Mouse (Mus musculus) embryonic facial prominence, embryonic 11.5 days (tissue): ENCODE measurements around the gene Adgra3. TPM values are rescaled to one million over a fixed set of nuclear protein-coding genes. Genes with fewer than 3 reads are reported as not detected.

ENCODE experiments used
- ATAC-seq: fragments of 200-750 bp; cut with Nextera tagmentation; replicated peaks from 2 replicates; pipeline ENCODE4 v1.8.0; 2017; ENCODE audit warnings: low read depth; ENCODE audit not compliant: insufficient number of reproducible peaks, low FRiP score, low TSS enrichment
- DNase-seq: peaks from one replicate; pipeline ENCODE4 v3.0.0-alpha.2; 2015; ENCODE audit warnings: low spot score
- H3K27ac ChIP-seq: fragments of 300-500 bp; sonication (generic); replicated peaks from 2 replicates; pipeline ENCODE4 v1.5.1; 2014; ENCODE audit warnings: mild to moderate bottlenecking, low read depth, low read length, control low read depth
- H3K27me3 ChIP-seq: fragments of 300-500 bp; sonication (generic); 2 replicates; pipeline ENCODE4 v1.6.1; 2014; ENCODE audit warnings: mild to moderate bottlenecking, low read length, moderate library complexity, mixed read lengths; ENCODE audit not compliant: control insufficient read depth, insufficient read depth
- H3K36me3 ChIP-seq: fragments of 300-500 bp; sonication (generic); replicated peaks from 2 replicates; pipeline ENCODE4 v1.6.1; 2014; ENCODE audit warnings: low read depth, mild to moderate bottlenecking, low read length, moderate library complexity, mixed read lengths; ENCODE audit not compliant: control insufficient read depth, insufficient read depth
- H3K4me1 ChIP-seq: fragments of 300-500 bp; sonication (generic); 2 replicates; pipeline ENCODE4 v1.6.1; 2014; ENCODE audit warnings: low read length, mixed read lengths; ENCODE audit not compliant: control insufficient read depth, insufficient read depth
- H3K4me2 ChIP-seq: fragments of 300-500 bp; sonication (generic); 2 replicates; pipeline ENCODE4 v1.6.1; 2014; ENCODE audit warnings: low read depth, mild to moderate bottlenecking, control low read depth, low read length, moderate library complexity
- H3K4me3 ChIP-seq: fragments of 300-500 bp; sonication (generic); 2 replicates; pipeline ENCODE4 v1.5.1; 2014; ENCODE audit warnings: low read depth, low read length, control low read depth
- H3K9ac ChIP-seq: fragments of 300-500 bp; sonication (generic); replicated peaks from 2 replicates; pipeline ENCODE4 v1.6.1; 2014; ENCODE audit warnings: mild to moderate bottlenecking, control low read depth, low read length
- H3K9me3 ChIP-seq: fragments of 300-500 bp; sonication (generic); replicated peaks from 2 replicates; pipeline ENCODE4 v1.6.1; 2016; ENCODE audit warnings: mild to moderate bottlenecking, low read length, inconsistent platforms, mixed read lengths; ENCODE audit not compliant: control insufficient read depth
- WGBS: fragments of 180-500 bp; shearing (Covaris S2); extraction: QIAGEN DNeasy Blood & Tissue Kit; methylation state at CpG from one replicate; pipeline ENCODE4 v1.1.7; 2014; 5-methylcytosine and 5-hydroxymethylcytosine counted together
- polyA plus RNA-seq: library from polyadenylated mRNA; unstranded; fragments of >200 nt; fragmentation: Nextera tagmentation; extraction: Ambion mirVana; gene quantifications from 2 replicates; pipeline ENCODE4 v1.2.1, GENCODE M21; 2014

The Adgra3 gene
- polyA plus RNA-seq, 1 experiment from 2014 or later = 47.4 TPM

DNA sequence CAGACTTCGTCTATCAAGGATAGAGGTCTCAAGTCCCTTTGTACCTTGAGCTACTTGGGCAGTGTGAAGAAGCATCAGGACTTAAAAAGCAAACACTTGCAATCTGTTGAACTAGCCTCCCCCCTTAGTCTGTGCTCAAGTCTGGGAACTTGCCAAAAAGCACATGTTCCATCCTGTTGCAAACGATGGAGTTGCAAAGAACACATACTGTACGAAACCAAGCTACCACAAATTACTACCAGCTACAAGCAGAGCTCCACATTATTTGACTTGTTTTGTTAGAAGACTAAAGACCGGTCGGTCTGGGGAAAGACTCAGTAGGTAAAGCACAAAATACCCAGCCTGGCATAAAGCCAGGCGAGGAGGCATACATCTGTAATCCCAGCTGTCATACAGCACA lies 19.3 kb downstream of the Adgra3 start:
- Histone ChIP-seq H3K36me3 (no peaks in the 10 kb centered on the region), H3K9ac (no peak overlapping the region), H3K4me1 (no peaks in the 10 kb centered on the region), H3K4me2 (no peak overlapping the region), H3K27ac (no peak overlapping the region), H3K27me3 (no peaks in the 10 kb centered on the region), H3K4me3 (no peak overlapping the region), H3K9me3 (no peaks in the 10 kb centered on the region)
- DNase-seq = no peak
- no peak for ATAC-seq
- 85% methylated on average over 6 of the region's 6 CpGs for WGBS

DNA sequence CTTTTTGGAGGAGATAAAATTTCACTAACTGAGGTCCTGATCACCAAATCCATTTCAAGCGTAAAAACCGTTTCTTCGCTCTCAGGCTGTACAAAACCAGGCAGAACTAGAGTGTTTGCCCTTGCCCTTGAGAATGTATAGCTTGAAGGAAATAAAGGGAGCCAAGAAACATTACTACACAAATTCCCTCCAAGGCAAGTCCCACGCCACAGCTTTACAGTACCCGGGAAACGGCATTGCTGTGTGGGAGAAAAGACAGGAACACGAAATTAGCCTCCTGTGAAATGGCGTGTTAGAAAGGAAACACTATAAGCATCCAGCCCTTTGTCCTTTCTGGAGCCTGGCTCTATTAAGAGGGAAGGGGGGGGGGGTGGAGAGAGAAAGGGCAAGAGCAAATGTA lies 21.1 kb downstream of the Adgra3 start:
- Histone ChIP-seq H3K9me3 (no peaks in the 10 kb centered on the region), H3K27me3 (no peaks in the 10 kb centered on the region), H3K4me2 (no peak overlapping the region), H3K36me3 (no peaks in the 10 kb centered on the region), H3K4me3 (no peak overlapping the region), H3K27ac (no peak overlapping the region), H3K9ac (no peak overlapping the region), H3K4me1 (no peaks in the 10 kb centered on the region)
- 77% methylated on average over 8 of the region's 8 CpGs for WGBS
- no peak for ATAC-seq
- no peak for DNase-seq

DNA sequence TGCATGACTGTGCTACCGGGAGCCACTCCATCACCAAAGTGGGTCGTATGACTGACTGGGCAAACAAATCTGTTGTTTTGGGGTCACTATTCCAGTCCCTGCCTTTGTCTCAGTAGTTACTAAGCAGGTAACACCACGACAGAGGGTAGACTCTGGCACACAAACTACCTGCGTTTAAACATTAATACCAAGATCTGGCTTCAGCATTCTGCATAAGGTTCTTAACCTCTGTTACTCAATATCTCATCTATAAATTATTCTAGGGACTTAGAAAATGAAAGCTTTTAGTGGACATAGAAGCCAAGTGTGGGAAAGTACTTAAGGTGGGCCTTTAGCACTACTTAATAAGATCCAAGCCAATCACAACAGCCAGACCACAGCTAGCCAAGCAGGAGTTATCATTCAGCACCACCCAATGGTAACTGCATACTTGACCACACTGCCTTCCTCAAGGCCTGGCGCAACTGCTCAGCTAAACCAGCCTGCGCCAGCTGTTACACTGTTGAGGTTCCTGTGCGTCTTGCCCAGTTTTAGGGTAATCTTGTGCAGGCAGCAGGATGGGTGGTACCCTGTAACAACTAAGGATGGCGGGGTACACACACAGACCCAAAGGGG lies 23.8 kb downstream of the Adgra3 start:
- Histone ChIP-seq H3K36me3 (no peaks in the 10 kb centered on the region), H3K4me3 (no peak overlapping the region), H3K9me3 (no peaks in the 10 kb centered on the region), H3K4me1 (no peaks in the 10 kb centered on the region), H3K9ac (no peak overlapping the region), H3K27me3 (no peaks in the 10 kb centered on the region), H3K4me2 (no peak overlapping the region), H3K27ac (no peak overlapping the region)
- DNase-seq (no peak), ATAC-seq (no peak)
- WGBS = 85% methylated on average over 8 of the region's 8 CpGs

- H3K9me3 ChIP-seq = no peaks in the 10 kb centered on the region
- DNase-seq = no peak
- no peak overlapping the region for H3K9ac ChIP-seq
- H3K27me3 ChIP-seq = no peaks in the 10 kb centered on the region
- ATAC-seq = no peak
- no peaks in the 10 kb centered on the region for H3K36me3 ChIP-seq
- no peak overlapping the region for H3K27ac ChIP-seq
- H3K4me2 ChIP-seq = no peak overlapping the region
- 78% methylated on average over 6 of the region's 6 CpGs for WGBS
- H3K4me3 ChIP-seq = no peak overlapping the region
- no peaks in the 10 kb centered on the region for H3K4me1 ChIP-seq
Measured at GRCm38 (mm10) chr5:50034231-50034630, 24.6 kb downstream of the Adgra3 start.

DNA sequence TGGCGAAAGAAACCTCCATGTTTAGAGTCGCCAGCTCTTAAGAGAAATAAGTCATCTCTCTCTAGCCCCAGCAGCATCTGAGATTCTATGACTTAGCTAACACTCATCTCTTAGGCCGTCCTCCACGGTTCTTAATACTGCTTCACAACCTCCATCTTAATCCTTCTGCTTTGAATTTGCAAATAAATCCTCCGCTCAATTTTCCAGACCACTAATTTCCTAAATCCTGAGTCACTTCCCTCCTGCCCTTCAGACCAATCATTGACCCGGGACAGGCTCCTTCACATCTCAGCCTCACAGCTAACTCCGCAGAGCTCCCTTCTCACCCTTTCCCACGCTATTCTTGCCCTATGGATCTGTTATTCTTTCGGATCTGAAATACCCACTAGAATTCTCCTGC lies 25.1 kb downstream of the Adgra3 start:
- Histone ChIP-seq H3K27ac (no peak overlapping the region), H3K4me1 (no peaks in the 10 kb centered on the region), H3K4me3 (no peak overlapping the region), H3K4me2 (no peak overlapping the region), H3K9ac (no peak overlapping the region), H3K9me3 (no peaks in the 10 kb centered on the region), H3K36me3 (no peaks in the 10 kb centered on the region), H3K27me3 (no peaks in the 10 kb centered on the region)
- no peak for ATAC-seq
- WGBS = 62% methylated on average over 9 of the region's 9 CpGs
- no peak for DNase-seq

DNA sequence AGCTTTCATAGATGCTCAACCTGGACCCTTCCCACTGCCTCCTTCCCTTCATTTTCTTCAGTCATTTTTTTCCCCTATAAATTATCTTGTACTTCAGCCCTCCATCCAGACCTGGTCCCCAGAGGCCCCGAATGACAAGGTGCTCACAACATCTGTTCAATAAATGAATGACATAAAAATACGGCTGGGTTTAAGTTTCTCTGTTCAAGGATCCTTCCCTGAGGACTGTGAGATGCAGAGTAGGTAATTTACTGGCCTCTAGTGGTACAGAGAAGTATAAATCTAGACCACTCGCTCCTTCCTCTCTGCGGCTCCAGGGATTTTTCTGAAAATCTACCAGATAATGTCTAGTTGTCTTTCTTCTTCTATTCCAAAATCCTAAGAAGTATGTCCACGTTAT lies 26.5 kb downstream of the Adgra3 start:
- WGBS = 69% methylated on average over 5 of the region's 5 CpGs
- H3K4me1 ChIP-seq = no peaks in the 10 kb centered on the region

GRCm38 (mm10) chr5:50031763-50032272 lies 27.0 kb downstream of the Adgra3 start:
- 95% methylated on average over 2 of the region's 2 CpGs for WGBS
- Histone ChIP-seq H3K36me3 (no peaks in the 10 kb centered on the region), H3K27me3 (no peaks in the 10 kb centered on the region), H3K9me3 (no peaks in the 10 kb centered on the region), H3K4me3 (no peak overlapping the region), H3K27ac (no peak overlapping the region), H3K9ac (no peak overlapping the region), H3K4me2 (no peak overlapping the region), H3K4me1 (no peaks in the 10 kb centered on the region)
- no peak for DNase-seq
- no peak for ATAC-seq

More for the DNA sequence above, 26.5 kb downstream of the Adgra3 start:
- Histone ChIP-seq H3K27me3 (no peaks in the 10 kb centered on the region), H3K4me3 (no peak overlapping the region), H3K27ac (no peak overlapping the region), H3K9ac (no peak overlapping the region), H3K36me3 (no peaks in the 10 kb centered on the region), H3K9me3 (no peaks in the 10 kb centered on the region), H3K4me2 (no peak overlapping the region)
- ATAC-seq = no peak
- DNase-seq = peak; percentile 31

DNA sequence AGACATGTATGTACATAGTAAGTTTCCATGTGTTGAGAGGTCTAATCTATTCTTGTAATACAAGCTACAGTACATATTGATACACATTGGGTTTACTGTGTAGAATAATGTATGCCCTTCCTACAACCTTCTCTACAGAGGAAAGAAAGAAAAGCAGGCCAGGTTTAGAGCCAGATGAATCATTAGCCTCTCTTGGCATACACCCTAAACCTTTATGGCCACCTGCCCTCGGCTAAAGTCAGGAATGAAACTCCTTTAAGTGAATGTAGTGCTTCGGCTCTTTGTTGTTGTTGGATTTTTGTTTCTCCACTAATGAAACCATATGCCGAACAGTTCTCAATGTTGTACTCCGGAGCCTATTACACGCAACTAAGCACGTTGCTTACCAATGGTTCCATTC lies 27.5 kb downstream of the Adgra3 start:
- Histone ChIP-seq H3K9ac (no peak overlapping the region), H3K4me1 (no peaks in the 10 kb centered on the region), H3K36me3 (no peaks in the 10 kb centered on the region), H3K4me2 (no peak overlapping the region), H3K27me3 (no peaks in the 10 kb centered on the region), H3K4me3 (no peak overlapping the region), H3K27ac (no peak overlapping the region), H3K9me3 (no peaks in the 10 kb centered on the region)
- WGBS = 91% methylated on average over 6 of the region's 6 CpGs
- ATAC-seq (no peak), DNase-seq (no peak)
